ENCODE assay signal across 9 mouse cellular contexts in genomic region chr2:163207315-163207714, GRCm38 (mm10). TPM values are rescaled to one million over a fixed set of nuclear protein-coding genes. Genes with fewer than 3 reads are reported as not detected.
DNase-seq lines count a peak whose midpoint lies in the region; ATAC-seq lines count a peak whose summit lies in the region.
"Had no signal": no experiment of that assay in that cellular context is flagged by ENCODE, and none has a peak within 500 bp of the region (broad histone marks: within the 10 kb centered on the region; RNA-seq: fewer than 3 reads in every experiment).

No protein-coding gene starts in this region.

- H3K4me2 ChIP-seq in limb, embryonic 11.5 days (ENCODE audit: low read depth, severe bottlenecking), result no peak overlapping the region

- H3K9me3 ChIP-seq in limb, embryonic 11.5 days (ENCODE audit: control insufficient read depth, low read length), result no peaks in the 10 kb centered on the region
- no peaks in the 10 kb centered on the region; the same call in 1 of the 2 replicates for H3K9me3 ChIP-seq in limb, embryonic 10.5 days (replicated peaks)
- H3K9me3 ChIP-seq: midbrain, embryonic 15.5 days had no signal

- WGBS in limb, embryonic 11.5 days, result 95% methylated on average over 2 of the region's 2 CpGs
- 97% methylated on average over 2 of the region's 2 CpGs for WGBS in limb, embryonic 10.5 days

- H3K9ac ChIP-seq in limb, embryonic 11.5 days (ENCODE audit: low read length), result no peak overlapping the region
- H3K9ac ChIP-seq: midbrain, embryonic 15.5 days had no signal

- ATAC-seq in limb, embryonic 11.5 days (ENCODE audit: insufficient number of reproducible peaks, low FRiP score, low TSS enrichment, low read depth), result no peak
- no peak for ATAC-seq in activated CD4-positive, CD25-positive, alpha-beta regulatory T cell, adult 4 months
- ATAC-seq: midbrain, embryonic 15.5 days had no signal

- peak; percentile 52 to 59 for DNase-seq in cerebellum, postnatal 10 days
- DNase-seq in cerebellum, adult 11-12 months, result no peak
- DNase-seq in limb, embryonic 11.5 days (ENCODE audit: low spot score), result peak; percentile 48
- DNase-seq in limb, embryonic 10.5 days (ENCODE audit: low spot score), result no peak
- DNase-seq in ES-CJ7 (ENCODE audit: low read depth, low spot score), result peak; percentile 66
- peak; percentile 42 for DNase-seq in naive thymus-derived CD4-positive, alpha-beta T cell, adult 2 months (ENCODE audit: low read depth)
- no peak for DNase-seq in kidney, postnatal 25 days

- H3K4me3 ChIP-seq in limb, embryonic 11.5 days (ENCODE audit: low read depth, low read length), result no peak overlapping the region
- H3K4me3 ChIP-seq in limb, embryonic 10.5 days, result no peak overlapping the region

- H3K27ac ChIP-seq in limb, embryonic 11.5 days (replicated peaks; ENCODE audit: low read depth, low read length), result no peak overlapping the region
- H3K27ac ChIP-seq in limb, embryonic 10.5 days, result no peak overlapping the region

- 0 out of 2 replicates have a peak, but pooled peaks cover 5% of the 10 kb centered on the region for H3K4me1 ChIP-seq in limb, embryonic 11.5 days (ENCODE audit: control insufficient read depth, insufficient read depth, low read length)
- peaks cover 30% of the 10 kb centered on the region for H3K4me1 ChIP-seq in limb, embryonic 10.5 days

- H3K36me3 ChIP-seq in limb, embryonic 11.5 days (ENCODE audit: control insufficient read depth, insufficient read depth, low read length), result no peaks in the 10 kb centered on the region
- H3K36me3 ChIP-seq in limb, embryonic 10.5 days, result no peaks in the 10 kb centered on the region
- H3K36me3 ChIP-seq: midbrain, embryonic 15.5 days had no signal

- peaks cover 43% of the 10 kb centered on the region for H3K27me3 ChIP-seq in limb, embryonic 11.5 days (ENCODE audit: control insufficient read depth, insufficient read depth, low read length)
- H3K27me3 ChIP-seq in limb, embryonic 10.5 days (ENCODE audit: low read depth, poor library complexity, severe bottlenecking), result peaks cover 66% of the 10 kb centered on the region
- H3K27me3 ChIP-seq: midbrain, embryonic 15.5 days had no signal

RNA-seq across cellular contexts. Expression of gene Tox2, which starts 4.4 kb away (rescaled TPM):
- 2.1 TPM in 2 replicates for polyA plus RNA-seq in limb, embryonic 11.5 days (2014; fragmentation: Nextera tagmentation; extraction: Ambion mirVana)
- 0.48 and 1.8 TPM in 2 replicates for polyA plus RNA-seq in limb, embryonic 10.5 days (2016; fragmentation: Nextera tagmentation; extraction: Ambion mirVana)
- polyA plus RNA-seq in activated CD4-positive, CD25-positive, alpha-beta regulatory T cell, adult 4 months (2017; shearing (Covaris generic)), result 10 to 100 TPM in 1 of 2 experiments, 1 to 10 TPM in 1; 4.7 to 11.8 TPM

Comparison
In these comparisons a context has a peak if more than half of its experiments do, and no peak if none do; other contexts are left out.
1. DNase-seq: peak in cerebellum, postnatal 10 days (2 of 2), limb, embryonic 11.5 days (single experiment), ES-CJ7 (single experiment) and naive thymus-derived CD4-positive, alpha-beta T cell, adult 2 months (single experiment); none in cerebellum, adult 11-12 months (single experiment), limb, embryonic 10.5 days (single experiment) and kidney, postnatal 25 days (0 of 2).